Mouse (Mus musculus): Measurements from ENCODE around the gene Odf3l2.

- TF ChIP-seq EP300 (optimal IDR thresholded peaks at IDR 0.05): no peak
- no peak for TF ChIP-seq CTCF (IDR thresholded peaks at IDR 0.05; ENCODE audit: low read depth)
Observed at GRCm38 (mm10) chr10:79675346-79676035, 30.0 kb upstream of the Odf3l2 start.
